Mouse (Mus musculus): ENCODE results near the gene Eif2b5.

GRCm38 (mm10) chr16:20489233-20489632 lies 9.4 kb upstream of the Eif2b5 start:
- TF ChIP-seq CTCF (IDR thresholded peaks at IDR 0.05; ENCODE audit: control insufficient read depth, insufficient read depth, insufficient replicate concordance, low read depth, low read length): no peak
- no peak for TF ChIP-seq POLR2A (IDR thresholded peaks at IDR 0.05; ENCODE audit: control insufficient read depth, low read depth, low read length)

Data from testis, adult 2 months (tissue).